Mouse (Mus musculus): ENCODE data around the gene Cpeb3.

GRCm38 (mm10) chr19:37127018-37127567, 81.3 kb downstream of the Cpeb3 start:
- TF ChIP-seq CTCF (IDR thresholded peaks at IDR 0.05; ENCODE audit: control insufficient read depth, insufficient read depth, insufficient read length) (no peak), MYOG (IDR thresholded peaks at IDR 0.05; ENCODE audit: control insufficient read depth, extremely low read depth, insufficient read length) (no peak), MAX (IDR thresholded peaks at IDR 0.05) (no peak)
